Mouse (Mus musculus): ENCODE results near the gene Tfeb.

Gene Tfeb

GRCm38 (mm10) chr17:47787632-47788031 is 50.8 kb downstream of the Tfeb start:
- no peak for ATAC-seq (ENCODE audit: low TSS enrichment)

- no peak for ATAC-seq (ENCODE audit: low TSS enrichment)
Measured at GRCm38 (mm10) chr17:47788306-47788705, 51.5 kb downstream of the Tfeb start.

- ATAC-seq (ENCODE audit: low TSS enrichment): no peak
Measured at GRCm38 (mm10) chr17:47788996-47789395, 52.2 kb downstream of the Tfeb start.

- ATAC-seq (ENCODE audit: low TSS enrichment): peak; percentile 76; the same call in 1 of the 2 replicates
Measured at GRCm38 (mm10) chr17:47792098-47792863, 55.5 kb downstream of the Tfeb start.

GRCm38 (mm10) chr17:47793377-47793776 is 56.5 kb downstream of the Tfeb start:
- ATAC-seq (ENCODE audit: low TSS enrichment): peak; percentile 83

GRCm38 (mm10) chr17:47795446-47795845 is 58.6 kb downstream of the Tfeb start:
- ATAC-seq (ENCODE audit: low TSS enrichment): peak; percentile 39; the same call in 1 of the 2 replicates

DNA sequence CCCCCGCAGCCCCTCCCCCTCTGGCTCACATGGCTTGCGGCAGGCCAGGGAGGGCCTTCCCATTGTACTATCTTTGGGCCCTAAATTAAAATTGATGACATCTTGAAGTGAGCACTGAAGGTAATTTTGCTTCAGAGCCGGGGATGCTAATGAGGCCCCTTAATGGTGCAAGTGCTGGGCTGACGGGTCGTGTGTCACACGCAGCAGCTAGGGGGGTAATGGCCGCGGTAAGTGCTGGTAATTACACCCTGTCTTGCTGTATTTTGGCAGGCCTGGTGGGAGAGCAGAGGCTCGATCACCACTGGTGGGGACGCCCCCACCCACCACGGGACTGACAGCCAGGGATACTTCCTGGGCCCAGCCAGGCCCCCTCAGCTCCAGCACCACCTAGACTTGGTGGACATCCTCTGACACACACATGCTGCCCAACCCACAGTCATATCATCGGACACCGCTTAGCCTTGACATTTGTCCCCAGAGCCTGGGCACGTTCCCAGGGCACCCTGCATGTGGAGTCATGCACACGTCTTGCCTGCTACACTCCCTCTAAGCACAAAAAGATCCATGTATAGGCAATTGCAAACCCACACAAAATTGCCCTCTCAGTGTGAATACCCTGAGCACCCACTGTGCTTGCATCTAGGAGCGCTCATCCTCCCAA is 59.5 kb downstream of the Tfeb start:
- ATAC-seq (ENCODE audit: low TSS enrichment): no peak

DNA sequence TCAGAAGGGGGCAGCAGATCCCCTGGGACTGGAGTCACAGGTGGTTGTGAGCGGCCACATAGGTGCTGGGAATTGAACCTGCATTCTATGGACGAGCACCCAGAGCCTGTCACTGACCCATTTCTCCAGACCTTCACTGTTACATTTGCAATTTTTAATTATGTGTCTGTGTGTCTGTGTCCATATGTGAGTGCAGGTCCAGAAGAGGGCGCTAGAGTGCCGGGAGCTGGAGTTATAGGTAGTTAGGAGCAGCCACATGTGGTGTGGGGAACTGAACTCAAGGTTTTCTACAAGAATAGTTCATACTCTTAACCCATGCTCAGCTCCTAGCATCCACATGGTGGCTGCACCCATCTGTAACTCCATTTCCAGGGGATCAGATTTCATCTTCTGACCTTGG is 60.1 kb downstream of the Tfeb start:
- no peak for ATAC-seq (ENCODE audit: low TSS enrichment)

- no peak for ATAC-seq (ENCODE audit: low TSS enrichment)
Measured at GRCm38 (mm10) chr17:47797383-47797782, 60.6 kb downstream of the Tfeb start.

DNA sequence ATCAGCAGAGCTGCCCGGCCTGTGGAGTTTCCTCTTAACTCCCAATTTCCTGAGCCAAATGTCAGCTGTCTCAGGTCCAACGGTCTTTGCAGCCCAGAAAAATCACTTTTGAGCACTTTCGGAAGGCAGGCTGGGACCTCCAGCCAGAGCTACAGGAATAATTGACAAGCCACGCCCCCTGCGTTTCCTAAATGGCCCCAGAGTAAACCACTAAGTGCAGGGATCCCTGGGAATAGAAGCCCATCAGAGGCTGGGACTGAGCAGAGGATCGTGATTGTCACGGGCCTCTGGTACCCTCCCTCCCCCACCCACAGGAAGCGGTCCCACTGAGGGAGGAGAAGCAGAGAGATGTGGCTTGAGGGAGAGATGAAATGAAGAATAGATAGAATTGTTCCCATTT is 66.0 kb downstream of the Tfeb start:
- ATAC-seq (ENCODE audit: low TSS enrichment): no peak

DNA sequence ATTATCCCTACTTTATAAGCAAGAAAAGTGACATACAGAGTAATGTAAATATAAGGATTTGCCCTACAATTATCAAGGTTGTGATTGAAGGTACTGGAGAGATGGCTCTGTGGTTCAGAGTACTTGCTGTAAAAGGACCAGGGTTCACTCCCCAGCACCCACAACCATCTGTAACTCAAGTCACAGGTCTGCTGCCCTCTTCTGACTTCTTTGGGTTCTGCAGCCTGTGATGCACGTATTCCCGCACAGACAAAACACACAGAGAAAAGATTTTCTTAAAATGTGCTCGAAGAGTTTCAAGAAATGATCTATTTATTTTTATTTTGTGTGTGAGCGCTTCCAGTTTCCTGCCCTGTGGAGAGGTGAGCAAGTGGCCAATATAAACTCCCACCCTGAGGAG is 66.8 kb downstream of the Tfeb start:
- no peak for ATAC-seq (ENCODE audit: low TSS enrichment)

DNA sequence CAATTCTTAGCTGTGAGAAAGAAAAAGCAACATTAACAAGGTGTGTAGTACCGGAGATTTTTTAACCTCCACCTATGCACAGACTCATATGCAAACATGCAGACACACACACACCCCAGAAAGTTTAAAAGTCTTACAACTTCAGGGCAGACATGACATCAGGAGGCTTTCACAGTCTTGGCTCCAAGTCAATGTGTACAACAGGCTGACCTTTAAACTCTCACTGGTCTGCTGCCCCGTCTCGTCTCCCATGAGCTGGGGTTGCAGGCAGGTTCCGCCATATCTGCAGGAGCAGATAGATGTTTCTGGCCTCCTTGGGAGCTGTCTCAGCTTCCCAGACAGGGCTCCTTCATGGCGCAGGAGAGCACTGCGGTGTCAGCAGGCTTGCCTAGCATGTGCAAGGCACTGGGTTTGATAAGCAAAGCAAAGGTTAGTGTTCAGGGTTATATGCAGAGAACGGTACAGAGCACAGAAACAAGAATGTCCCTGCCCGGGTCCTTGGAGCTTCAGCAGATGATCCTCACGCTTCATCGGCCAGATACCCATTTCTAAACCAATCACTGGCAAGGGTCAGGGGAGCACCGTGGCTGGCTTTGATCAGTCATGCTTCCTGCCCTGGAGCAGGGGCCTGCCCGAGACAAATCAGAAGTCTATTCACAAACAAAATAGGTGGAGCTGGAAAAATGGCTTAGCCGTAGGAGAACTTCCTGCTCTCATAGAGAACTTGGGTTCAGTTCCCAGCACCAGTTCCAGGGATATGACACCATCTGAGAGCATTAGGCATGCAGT is 68.4 kb downstream of the Tfeb start:
- no peak for ATAC-seq (ENCODE audit: low TSS enrichment)

- peak; percentile 89 for ATAC-seq (ENCODE audit: low TSS enrichment)
Measured at GRCm38 (mm10) chr17:47806230-47806629, 69.4 kb downstream of the Tfeb start.

DNA sequence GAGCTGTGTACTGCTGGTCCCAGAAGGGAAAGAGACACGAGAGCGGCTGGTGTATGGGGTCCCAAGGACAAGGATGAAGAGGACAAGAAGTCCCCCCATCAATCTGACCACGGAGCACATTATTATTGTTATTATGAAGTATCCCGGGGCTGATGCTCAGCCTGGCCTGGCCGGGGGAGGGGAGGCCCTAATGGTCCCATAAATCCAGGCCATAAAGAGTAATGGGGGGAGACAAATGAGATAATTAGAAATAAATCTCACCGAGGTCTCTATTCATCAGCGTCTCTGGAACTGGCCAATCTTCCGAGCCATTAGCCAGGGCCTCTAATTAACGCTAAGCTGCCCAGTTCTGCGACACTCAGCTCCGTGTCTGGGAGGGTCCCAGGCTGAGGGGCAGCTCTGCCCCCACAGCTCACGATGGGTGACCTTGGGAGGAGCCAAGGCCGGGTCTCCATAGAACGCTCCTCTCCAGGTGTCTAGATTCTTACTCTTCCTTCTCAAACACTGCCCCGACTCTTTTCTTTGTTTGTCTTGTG is 74.5 kb downstream of the Tfeb start:
- no peak for ATAC-seq (ENCODE audit: low TSS enrichment)

DNA sequence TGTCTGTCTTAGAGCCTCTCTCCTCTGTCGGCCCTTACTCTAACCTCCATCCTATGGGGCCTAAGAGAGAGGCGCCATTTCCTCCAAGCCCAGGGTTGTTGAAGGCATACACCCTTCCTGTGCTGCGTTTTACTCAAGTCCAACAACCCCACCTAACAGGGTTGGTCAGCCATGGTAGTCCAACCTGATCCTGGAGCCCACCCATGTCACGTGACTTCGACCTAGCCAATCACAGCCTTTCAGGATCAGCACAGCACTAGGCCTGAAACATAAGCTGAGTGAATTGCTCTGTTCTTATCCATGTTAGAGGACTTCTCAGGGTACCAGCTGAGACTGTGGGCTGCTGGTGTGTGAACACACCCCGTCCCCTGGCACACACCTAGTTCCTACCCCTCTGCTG is 75.4 kb downstream of the Tfeb start:
- ATAC-seq (ENCODE audit: low TSS enrichment): no peak

- ATAC-seq (ENCODE audit: low TSS enrichment): no peak
Measured at GRCm38 (mm10) chr17:47813616-47814015, 76.8 kb downstream of the Tfeb start.

GRCm38 (mm10) chr17:47814496-47814895 is 77.7 kb downstream of the Tfeb start:
- ATAC-seq (ENCODE audit: low TSS enrichment): no peak

DNA sequence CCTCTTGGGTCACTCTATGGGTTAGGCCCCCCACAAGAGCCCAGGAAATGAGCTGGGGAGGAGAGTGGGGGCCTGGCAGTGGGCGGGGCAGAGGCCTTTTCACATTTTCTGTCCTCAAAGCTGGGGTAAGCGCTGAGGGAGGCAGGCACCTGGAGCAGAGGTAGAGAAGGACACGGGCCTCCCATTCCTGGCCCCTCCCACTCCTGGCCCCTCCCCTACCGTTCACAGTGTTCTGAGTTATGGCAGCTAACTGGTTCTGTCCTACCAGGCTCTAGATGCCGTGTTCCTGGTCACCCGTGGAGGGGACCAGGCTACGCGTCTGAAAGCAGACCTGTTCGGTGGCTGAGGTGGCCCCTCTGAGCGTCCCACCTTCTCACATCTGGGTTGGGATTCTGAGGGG is 78.6 kb downstream of the Tfeb start:
- ATAC-seq (ENCODE audit: low TSS enrichment): no peak

- no peak for ATAC-seq (ENCODE audit: low TSS enrichment)
Measured at GRCm38 (mm10) chr17:47818038-47818725, 81.4 kb downstream of the Tfeb start.

DNA sequence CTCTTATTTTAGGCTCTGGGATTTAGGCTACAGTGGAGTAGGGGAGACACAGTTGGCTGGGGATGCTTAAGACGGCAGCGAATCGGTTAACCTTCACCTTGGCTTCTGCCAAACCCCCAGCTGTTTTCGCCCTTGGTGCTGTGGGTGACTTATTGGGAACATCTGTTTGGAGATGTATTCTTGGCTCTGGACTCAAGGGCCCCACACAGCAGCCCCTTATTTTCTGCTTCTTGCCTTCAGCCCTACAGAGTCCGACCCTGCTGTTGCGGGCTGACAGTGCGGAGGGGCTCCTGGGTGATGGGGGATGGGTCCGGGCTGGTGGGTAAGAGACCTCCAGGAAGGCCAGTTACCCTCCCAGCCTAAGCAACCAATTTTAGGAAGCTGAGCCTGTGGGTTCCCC is 84.5 kb downstream of the Tfeb start:
- no peak for ATAC-seq (ENCODE audit: low TSS enrichment)

GRCm38 (mm10) chr17:47831161-47831560 is 94.3 kb downstream of the Tfeb start:
- no peak for ATAC-seq (ENCODE audit: low TSS enrichment)

DNA sequence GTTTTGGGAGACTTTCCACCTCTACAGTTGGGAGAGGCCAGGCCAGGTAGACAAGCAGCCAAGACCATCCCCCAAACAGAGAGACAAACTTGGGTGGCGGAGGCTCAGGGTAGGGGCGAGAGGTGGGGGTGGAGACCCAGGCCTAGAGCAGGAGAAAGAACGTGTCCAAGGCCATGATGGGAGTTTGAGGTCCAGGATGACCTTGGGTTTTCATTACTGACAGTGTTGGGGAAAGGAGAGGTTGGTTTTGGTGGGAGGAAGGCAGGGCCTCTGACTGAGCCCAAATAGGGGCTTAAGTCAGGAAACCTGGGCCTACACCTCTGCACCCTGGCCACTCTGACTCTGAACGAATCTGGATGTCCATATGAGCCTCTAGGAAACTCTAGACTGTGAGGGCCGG is 94.9 kb downstream of the Tfeb start:
- no peak for ATAC-seq (ENCODE audit: low TSS enrichment)
